Mouse (Mus musculus): ENCODE results near the gene Habp2. TPM values are rescaled to one million over a fixed set of nuclear protein-coding genes. Genes with fewer than 3 reads are reported as not detected.

Gene Habp2
- polyA plus RNA-seq, 1 experiment from 2014 or later = not detected

- no peaks in the 10 kb centered on the region for H3K4me1 ChIP-seq (ENCODE audit: control insufficient read depth, insufficient read depth, low read length)
- no peaks in the 10 kb centered on the region for H3K27me3 ChIP-seq (ENCODE audit: control insufficient read depth, insufficient read depth, low read length)
- no peaks in the 10 kb centered on the region for H3K36me3 ChIP-seq (ENCODE audit: control insufficient read depth, insufficient read depth, low read length)
- ATAC-seq (ENCODE audit: low FRiP score) = no peak
- no peak for DNase-seq (ENCODE audit: low spot score, missing footprints)
- no peak overlapping the region for H3K27ac ChIP-seq (ENCODE audit: low read depth, low read length)
- H3K4me2 ChIP-seq = no peak overlapping the region
- WGBS = 78% methylated on average over 15 of the region's 15 CpGs
- no peak overlapping the region for H3K4me3 ChIP-seq (ENCODE audit: low read depth, low read length)
- H3K9me3 ChIP-seq (ENCODE audit: control insufficient read depth, low read length) = no peaks in the 10 kb centered on the region
- no peak overlapping the region for H3K9ac ChIP-seq (ENCODE audit: low read length)
These were observed 77.0 kb downstream of the Habp2 start for GRCm38 (mm10) chr19:56363721-56364460.

GRCm38 (mm10) chr19:56364563-56364962 is 77.6 kb downstream of the Habp2 start:
- ATAC-seq (ENCODE audit: low FRiP score) (no peak), DNase-seq (ENCODE audit: low spot score, missing footprints) (no peak)
- no peaks in the 10 kb centered on the region for H3K36me3 ChIP-seq (ENCODE audit: control insufficient read depth, insufficient read depth, low read length)
- WGBS = 91% methylated on average over 8 of the region's 8 CpGs
- no peaks in the 10 kb centered on the region for H3K4me1 ChIP-seq (ENCODE audit: control insufficient read depth, insufficient read depth, low read length)
- no peaks in the 10 kb centered on the region for H3K27me3 ChIP-seq (ENCODE audit: control insufficient read depth, insufficient read depth, low read length)
- no peak overlapping the region for H3K27ac ChIP-seq (ENCODE audit: low read depth, low read length)
- H3K4me2 ChIP-seq = no peak overlapping the region
- no peaks in the 10 kb centered on the region for H3K9me3 ChIP-seq (ENCODE audit: control insufficient read depth, low read length)
- no peak overlapping the region for H3K4me3 ChIP-seq (ENCODE audit: low read depth, low read length)
- H3K9ac ChIP-seq (ENCODE audit: low read length) = no peak overlapping the region

GRCm38 (mm10) chr19:56366168-56366567 is 79.2 kb downstream of the Habp2 start:
- no peak for ATAC-seq (ENCODE audit: low FRiP score)
- no peak for DNase-seq (ENCODE audit: low spot score, missing footprints)
- Histone ChIP-seq H3K9ac (ENCODE audit: low read length) (no peak overlapping the region), H3K36me3 (ENCODE audit: control insufficient read depth, insufficient read depth, low read length) (no peaks in the 10 kb centered on the region), H3K4me1 (ENCODE audit: control insufficient read depth, insufficient read depth, low read length) (no peaks in the 10 kb centered on the region), H3K27ac (ENCODE audit: low read depth, low read length) (no peak overlapping the region), H3K27me3 (ENCODE audit: control insufficient read depth, insufficient read depth, low read length) (no peaks in the 10 kb centered on the region), H3K4me2 (no peak overlapping the region), H3K4me3 (ENCODE audit: low read depth, low read length) (no peak overlapping the region), H3K9me3 (ENCODE audit: control insufficient read depth, low read length) (no peaks in the 10 kb centered on the region)
- 86% methylated on average over 11 of the region's 11 CpGs for WGBS

GRCm38 (mm10) chr19:56366625-56367024 is 79.7 kb downstream of the Habp2 start:
- Histone ChIP-seq H3K4me2 (no peak overlapping the region), H3K9ac (ENCODE audit: low read length) (no peak overlapping the region), H3K36me3 (ENCODE audit: control insufficient read depth, insufficient read depth, low read length) (no peaks in the 10 kb centered on the region), H3K4me3 (ENCODE audit: low read depth, low read length) (no peak overlapping the region), H3K9me3 (ENCODE audit: control insufficient read depth, low read length) (no peaks in the 10 kb centered on the region), H3K27me3 (ENCODE audit: control insufficient read depth, insufficient read depth, low read length) (no peaks in the 10 kb centered on the region), H3K27ac (ENCODE audit: low read depth, low read length) (no peak overlapping the region), H3K4me1 (ENCODE audit: control insufficient read depth, insufficient read depth, low read length) (no peaks in the 10 kb centered on the region)
- ATAC-seq (ENCODE audit: low FRiP score) = no peak
- 84% methylated on average over 9 of the region's 9 CpGs for WGBS
- no peak for DNase-seq (ENCODE audit: low spot score, missing footprints)

GRCm38 (mm10) chr19:56367778-56368177 is 80.8 kb downstream of the Habp2 start:
- WGBS = 89% methylated on average over 7 of the region's 7 CpGs
- H3K36me3 ChIP-seq (ENCODE audit: control insufficient read depth, insufficient read depth, low read length) = no peaks in the 10 kb centered on the region
- H3K9me3 ChIP-seq (ENCODE audit: control insufficient read depth, low read length) = no peaks in the 10 kb centered on the region
- DNase-seq (ENCODE audit: low spot score, missing footprints) (no peak), ATAC-seq (ENCODE audit: low FRiP score) (no peak)
- no peaks in the 10 kb centered on the region for H3K27me3 ChIP-seq (ENCODE audit: control insufficient read depth, insufficient read depth, low read length)
- H3K4me3 ChIP-seq (ENCODE audit: low read depth, low read length) = no peak overlapping the region
- H3K4me2 ChIP-seq = no peak overlapping the region
- no peak overlapping the region for H3K27ac ChIP-seq (ENCODE audit: low read depth, low read length)
- no peaks in the 10 kb centered on the region for H3K4me1 ChIP-seq (ENCODE audit: control insufficient read depth, insufficient read depth, low read length)
- H3K9ac ChIP-seq (ENCODE audit: low read length) = no peak overlapping the region

- H3K9me3 ChIP-seq (ENCODE audit: control insufficient read depth, low read length) = no peaks in the 10 kb centered on the region
- H3K9ac ChIP-seq (ENCODE audit: low read length) = no peak overlapping the region
- no peaks in the 10 kb centered on the region for H3K36me3 ChIP-seq (ENCODE audit: control insufficient read depth, insufficient read depth, low read length)
- no peak overlapping the region for H3K4me2 ChIP-seq
- H3K4me1 ChIP-seq (ENCODE audit: control insufficient read depth, insufficient read depth, low read length) = no peaks in the 10 kb centered on the region
- no peak for DNase-seq (ENCODE audit: low spot score, missing footprints)
- H3K4me3 ChIP-seq (ENCODE audit: low read depth, low read length) = no peak overlapping the region
- ATAC-seq (ENCODE audit: low FRiP score) = no peak
- no peak overlapping the region for H3K27ac ChIP-seq (ENCODE audit: low read depth, low read length)
- 90% methylated on average over 7 of the region's 7 CpGs for WGBS
- H3K27me3 ChIP-seq (ENCODE audit: control insufficient read depth, insufficient read depth, low read length) = no peaks in the 10 kb centered on the region
These were observed 82.0 kb downstream of the Habp2 start for GRCm38 (mm10) chr19:56368912-56369311.

Other genes starting within 250 kb of the Habp2 start
- 0.16 and 0.29 TPM in 2 replicates for gene Nrap, start 102.9 kb downstream of the Habp2 start, polyA plus RNA-seq (2014; fragmentation: Nextera tagmentation; extraction: Ambion mirVana)
- gene Casp7, start 110.0 kb downstream of the Habp2 start, polyA plus RNA-seq (2014; fragmentation: Nextera tagmentation; extraction: Ambion mirVana) = 13.9 and 20.3 TPM in 2 replicates
- 0.10 and 0.19 TPM in 2 replicates for gene Plekhs1, start 174.5 kb downstream of the Habp2 start, polyA plus RNA-seq (2014; fragmentation: Nextera tagmentation; extraction: Ambion mirVana)

Data from midbrain, embryonic 11.5 days (tissue).